11 mouse cellular contexts compared by ENCODE assay signal in genomic region chr11:79141235-79142109, GRCm38 (mm10). TPM values are rescaled to one million over a fixed set of nuclear protein-coding genes. Genes with fewer than 3 reads are reported as not detected.
DNase-seq lines count a peak whose midpoint lies in the region; ATAC-seq and TF ChIP-seq lines count a peak whose summit lies in the region.
"Had no signal": no experiment of that assay in that cellular context is flagged by ENCODE, and none has a peak within 500 bp of the region (broad histone marks: within the 10 kb centered on the region; RNA-seq: fewer than 3 reads in every experiment).

No protein-coding gene starts in this region.

- no peaks in the 10 kb centered on the region for H3K9me3 ChIP-seq in lung, embryonic 16.5 days (ENCODE audit: control insufficient read depth, low read length)
- H3K9me3 ChIP-seq in intestine, postnatal 0 days (ENCODE audit: control insufficient read depth): no peaks in the 10 kb centered on the region
- H3K9me3 ChIP-seq in stomach, embryonic 15.5 days: no peaks in the 10 kb centered on the region
- H3K9me3 ChIP-seq: embryonic facial prominence, embryonic 12.5 days had no signal

- peak; percentile 38 for DNase-seq in embryo, embryonic 10 days (ENCODE audit: low spot score)
- no peak for DNase-seq in embryo, embryonic 9.5 days (ENCODE audit: extremely low spot score)
- DNase-seq in lung, postnatal 25 days (ENCODE audit: low spot score): no peak
- no peak for DNase-seq in frontal cortex, adult 2 months (ENCODE audit: extremely low spot score in 1 of 2, low spot score in 1 of 2)
- no peak for DNase-seq in frontal cortex, postnatal 25 days (ENCODE audit: low spot score in 2 of 2)
- DNase-seq: gastrocnemius, postnatal 10 days; kidney, postnatal 14 days had no signal

- H3K27me3 ChIP-seq in lung, embryonic 16.5 days (ENCODE audit: control insufficient read depth, insufficient read depth, low read depth, low read length): no peaks in the 10 kb centered on the region
- no peaks in the 10 kb centered on the region for H3K27me3 ChIP-seq in intestine, postnatal 0 days (replicated peaks; ENCODE audit: control insufficient read depth, insufficient read depth, low read length)
- H3K27me3 ChIP-seq in stomach, embryonic 15.5 days (replicated peaks): no peaks in the 10 kb centered on the region
- H3K27me3 ChIP-seq: embryonic facial prominence, embryonic 12.5 days had no signal

- H3K4me1 ChIP-seq in lung, embryonic 16.5 days (replicated peaks; ENCODE audit: control insufficient read depth, insufficient read depth, low read length): peaks cover 30% of the 10 kb centered on the region
- peaks cover 8% of the 10 kb centered on the region for H3K4me1 ChIP-seq in intestine, postnatal 0 days (replicated peaks; ENCODE audit: control insufficient read depth, insufficient read depth, low read length)
- peaks cover 22% of the 10 kb centered on the region; the same call in 1 of the 2 replicates for H3K4me1 ChIP-seq in stomach, embryonic 15.5 days

- TF ChIP-seq CTCF in intestine, postnatal 0 days (IDR thresholded peaks at IDR 0.05; ENCODE audit: low read depth): peak; percentile 33; the same call in 1 of the 2 replicates

- no peak overlapping the region for H3K27ac ChIP-seq in lung, embryonic 16.5 days (ENCODE audit: low read length)
- peak overlapping the region; percentile 4; the same call in 1 of the 2 replicates for H3K27ac ChIP-seq in intestine, postnatal 0 days (ENCODE audit: low read depth, low read length)
- H3K27ac ChIP-seq in stomach, embryonic 15.5 days: no peak overlapping the region; the same call in 1 of the 2 replicates

- H3K4me3 ChIP-seq in lung, embryonic 16.5 days (ENCODE audit: low read length): no peak overlapping the region
- no peak overlapping the region for H3K4me3 ChIP-seq in intestine, postnatal 0 days (ENCODE audit: low read depth, low read length)
- H3K4me3 ChIP-seq in stomach, embryonic 15.5 days (replicated peaks): no peak overlapping the region
- H3K4me3 ChIP-seq: embryonic facial prominence, embryonic 12.5 days had no signal

- no peak overlapping the region for H3K9ac ChIP-seq in lung, embryonic 16.5 days (ENCODE audit: low read length)
- H3K9ac ChIP-seq in intestine, postnatal 0 days (ENCODE audit: low read depth, low read length): no peak overlapping the region
- no peak overlapping the region for H3K9ac ChIP-seq in stomach, embryonic 15.5 days
- H3K9ac ChIP-seq: embryonic facial prominence, embryonic 12.5 days had no signal

- no peak for ATAC-seq in lung, embryonic 16.5 days (ENCODE audit: low read depth)
- no peak for ATAC-seq in intestine, postnatal 0 days
- ATAC-seq in stomach, embryonic 15.5 days (ENCODE audit: insufficient read depth, low FRiP score, low read depth): peak; percentile 8; the same call in 1 of the 2 replicates

- no peaks in the 10 kb centered on the region for H3K36me3 ChIP-seq in lung, embryonic 16.5 days (ENCODE audit: control insufficient read depth, insufficient read depth, low read length)
- peaks cover 14% of the 10 kb centered on the region; the same call in 1 of the 2 replicates for H3K36me3 ChIP-seq in intestine, postnatal 0 days (ENCODE audit: control insufficient read depth, insufficient read depth)
- H3K36me3 ChIP-seq in stomach, embryonic 15.5 days: no peaks in the 10 kb centered on the region
- H3K36me3 ChIP-seq: embryonic facial prominence, embryonic 12.5 days had no signal

- H3K4me2 ChIP-seq in lung, embryonic 16.5 days (ENCODE audit: low read depth, low read length): peak overlapping the region; percentile 5
- H3K4me2 ChIP-seq in intestine, postnatal 0 days (replicated peaks; ENCODE audit: low read depth): no peak overlapping the region; the same call in 1 of the 2 replicates
- H3K4me2 ChIP-seq in stomach, embryonic 15.5 days: no peak overlapping the region; the same call in 1 of the 2 replicates
- H3K4me2 ChIP-seq: embryonic facial prominence, embryonic 12.5 days had no signal

- WGBS in lung, embryonic 16.5 days: 23% methylated on average over 11 of the region's 11 CpGs
- WGBS in intestine, postnatal 0 days: 37% methylated on average over 11 of the region's 11 CpGs
- 32% methylated on average over 11 of the region's 11 CpGs for WGBS in stomach, embryonic 15.5 days

RNA-seq across cellular contexts. Expression of gene Ksr1, which starts 4.7 kb away (rescaled TPM):
- polyA plus RNA-seq in lung, embryonic 16.5 days (2015; fragmentation: Nextera tagmentation; extraction: Ambion mirVana): 3.3 and 3.7 TPM in 2 replicates
- polyA plus RNA-seq in intestine, postnatal 0 days (2015; fragmentation: Nextera tagmentation; extraction: Ambion mirVana): 4.7 and 6.8 TPM in 2 replicates
- polyA plus RNA-seq in stomach, embryonic 15.5 days (2015; fragmentation: Nextera tagmentation; extraction: Ambion mirVana): 2.8 and 3.2 TPM in 2 replicates
- 47.0 and 55.7 TPM in 2 replicates for polyA plus RNA-seq in frontal cortex, adult 2 months (2012; rRNA removed)
